ENCODE assay signal across 20 mouse cellular contexts in the genomic region with DNA sequence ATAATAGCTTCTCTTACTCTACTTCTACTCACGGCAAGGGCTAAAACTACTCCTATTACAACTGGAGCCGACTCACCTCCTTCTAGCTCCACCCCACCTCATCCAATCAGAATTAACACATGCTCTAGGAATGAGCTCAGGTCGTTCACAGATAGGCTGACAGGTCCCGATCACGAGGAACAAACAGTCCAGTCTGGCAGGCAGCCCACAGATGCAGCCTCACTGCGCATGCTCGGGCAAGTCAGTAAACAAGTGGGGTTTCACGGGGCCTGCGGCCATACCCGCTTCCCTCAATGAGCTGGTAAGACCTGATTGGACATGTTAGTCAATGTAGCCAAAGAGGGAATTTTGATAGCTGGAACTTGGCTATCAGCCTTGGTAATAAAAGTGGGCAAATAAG.
"Had no signal": no experiment of that assay in that cellular context is flagged by ENCODE, and none has a peak within 500 bp of the region (broad histone marks: within the 10 kb centered on the region; RNA-seq: fewer than 3 reads in every experiment).

No protein-coding gene starts in this region.

- ATAC-seq: midbrain, embryonic 15.5 days had no signal

- H3K4me1 ChIP-seq: kidney, embryonic 15.5 days; liver, embryonic 13.5 days; midbrain, embryonic 12.5 days; midbrain, embryonic 15.5 days; neural tube, embryonic 13.5 days had no signal

- DNase-seq: kidney, adult 11 months; kidney, adult 8-10 months; kidney, postnatal 10 days; kidney, postnatal 36 days; layer of hippocampus, postnatal 36 days; liver, embryonic 13.5 days; lung, adult 2 months; lung, postnatal 14 days; retina, postnatal 1 day; right cerebral cortex, postnatal 4 days; thymus, adult 2 months; thymus, postnatal 25 days had no signal

- H3K36me3 ChIP-seq: kidney, embryonic 15.5 days; liver, embryonic 13.5 days; midbrain, embryonic 12.5 days; midbrain, embryonic 15.5 days; neural tube, embryonic 13.5 days had no signal

- H3K27ac ChIP-seq: kidney, embryonic 15.5 days; left cerebral cortex, adult 2 months; liver, embryonic 13.5 days; macrophage; midbrain, embryonic 12.5 days; midbrain, embryonic 15.5 days; neural tube, embryonic 13.5 days; stomach, postnatal 0 days had no signal

- H3K9ac ChIP-seq: kidney, embryonic 15.5 days; liver, embryonic 13.5 days; midbrain, embryonic 12.5 days; midbrain, embryonic 15.5 days; neural tube, embryonic 13.5 days had no signal

- H3K9me3 ChIP-seq: kidney, embryonic 15.5 days; liver, embryonic 13.5 days; midbrain, embryonic 12.5 days; midbrain, embryonic 15.5 days; neural tube, embryonic 13.5 days had no signal

- H3K4me3 ChIP-seq: kidney, embryonic 15.5 days; left cerebral cortex, adult 2 months; liver, embryonic 13.5 days; midbrain, embryonic 12.5 days; midbrain, embryonic 15.5 days; myocyte; neural tube, embryonic 13.5 days had no signal
